Mouse (Mus musculus): ENCODE results near the gene Mre11a. TPM values are rescaled to one million over a fixed set of nuclear protein-coding genes. Genes with fewer than 3 reads are reported as not detected.

The Mre11a gene
- polyA plus RNA-seq, 1 experiment from 2014 or later, result 26.7 TPM

GRCm38 (mm10) chr9:14858170-14858706 is 73.8 kb downstream of the Mre11a start:
- Histone ChIP-seq H3K9ac (no peak overlapping the region), H3K27ac (no peak overlapping the region), H3K4me2 (no peak overlapping the region), H3K9me3 (replicated peaks) (no peaks in the 10 kb centered on the region), H3K36me3 (no peaks in the 10 kb centered on the region), H3K27me3 (replicated peaks) (peaks cover 68% of the 10 kb centered on the region), H3K4me3 (no peak overlapping the region), H3K4me1 (0 out of 2 replicates have a peak, but pooled peaks cover 4% of the 10 kb centered on the region)
- 41% methylated on average over 7 of the region's 7 CpGs for WGBS (ENCODE audit: insufficient replicate concordance)
- no peak for ATAC-seq

- 57% methylated on average over 3 of the region's 3 CpGs for WGBS (ENCODE audit: insufficient replicate concordance)
- H3K36me3 ChIP-seq, result no peaks in the 10 kb centered on the region
- ATAC-seq, result no peak
- no peak overlapping the region for H3K4me3 ChIP-seq
- no peak overlapping the region for H3K4me2 ChIP-seq
- H3K27me3 ChIP-seq (replicated peaks), result peaks cover 73% of the 10 kb centered on the region
- H3K27ac ChIP-seq, result no peak overlapping the region
- 0 out of 2 replicates have a peak, but pooled peaks cover 4% of the 10 kb centered on the region for H3K4me1 ChIP-seq
- H3K9me3 ChIP-seq (replicated peaks), result no peaks in the 10 kb centered on the region
- no peak overlapping the region for H3K9ac ChIP-seq
Observed at GRCm38 (mm10) chr9:14858782-14859181, 74.3 kb downstream of the Mre11a start.

DNA sequence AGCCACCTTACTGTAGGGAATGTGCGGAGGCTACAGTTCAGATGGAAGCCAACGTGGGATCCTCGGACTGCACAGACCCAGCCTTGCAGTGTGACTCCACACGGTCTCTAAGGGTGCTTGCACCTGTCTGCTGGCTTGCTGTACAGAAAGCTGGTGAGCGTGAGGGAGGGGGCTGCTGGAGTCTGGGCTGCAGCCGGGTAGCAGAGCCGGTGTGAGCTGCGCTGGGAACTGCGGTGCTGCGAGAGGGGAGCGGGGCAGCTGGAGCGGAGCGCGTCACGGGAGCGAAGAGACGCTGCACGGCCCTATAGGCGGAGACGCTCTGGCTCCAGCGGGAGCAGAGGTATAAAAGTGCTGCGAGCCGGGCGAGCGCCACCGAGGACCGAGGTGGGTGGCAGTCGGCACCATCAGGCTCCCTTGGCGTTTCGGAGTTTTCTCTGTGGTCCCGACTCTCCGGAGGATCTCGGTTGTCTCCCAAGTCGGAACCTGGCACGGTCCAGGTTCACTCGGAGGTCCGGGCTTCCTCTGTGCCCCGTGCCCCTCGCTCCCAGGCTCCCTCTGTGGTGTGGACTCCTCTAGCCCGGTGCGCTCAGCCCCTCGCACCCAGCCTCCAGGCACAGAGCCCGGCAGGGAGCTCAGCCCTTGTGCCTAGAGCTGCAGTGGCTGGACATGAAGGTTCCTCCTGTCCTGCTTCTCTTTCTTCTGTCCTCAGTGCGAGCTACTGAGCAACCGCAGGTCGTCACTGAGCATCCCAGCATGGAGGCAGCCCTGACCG is 75.6 kb downstream of the Mre11a start, which contains the start of gene Gpr83:
Gene Gpr83, plus strand, starts transcription at position 343 of the 772 bp plus-strand sequence.
- Histone ChIP-seq H3K9me3 (replicated peaks) (no peaks in the 10 kb centered on the region), H3K27me3 (replicated peaks) (peaks cover 79% of the 10 kb centered on the region), H3K36me3 (no peaks in the 10 kb centered on the region), H3K4me3 (peak within 1 kb of the TSS; percentile 32), H3K27ac (no peak within 1 kb of the TSS), H3K4me2 (peak within 1 kb of the TSS; percentile 57), H3K4me1 (0 out of 2 replicates have a peak, but pooled peaks cover 4% of the 10 kb centered on the region), H3K9ac (no peak within 1 kb of the TSS)
- WGBS (ENCODE audit: insufficient replicate concordance), result 5% methylated on average over 47 of the region's 47 CpGs
- no peak for ATAC-seq

- H3K9ac ChIP-seq, result no peak overlapping the region
- H3K4me3 ChIP-seq, result no peak overlapping the region
- H3K36me3 ChIP-seq, result no peaks in the 10 kb centered on the region
- H3K4me2 ChIP-seq, result no peak overlapping the region
- H3K9me3 ChIP-seq (replicated peaks), result no peaks in the 10 kb centered on the region
- no peak for ATAC-seq
- 0 out of 2 replicates have a peak, but pooled peaks cover 4% of the 10 kb centered on the region for H3K4me1 ChIP-seq
- WGBS (ENCODE audit: insufficient replicate concordance), result 74% methylated on average over 3 of the region's 3 CpGs
- peaks cover 62% of the 10 kb centered on the region for H3K27me3 ChIP-seq (replicated peaks)
- H3K27ac ChIP-seq, result no peak overlapping the region
Observed at GRCm38 (mm10) chr9:14863126-14863525, 78.7 kb downstream of the Mre11a start.

GRCm38 (mm10) chr9:14864726-14865125 is 80.3 kb downstream of the Mre11a start:
- H3K4me2 ChIP-seq, result no peak overlapping the region
- ATAC-seq, result no peak
- no peak overlapping the region for H3K27ac ChIP-seq
- H3K27me3 ChIP-seq (replicated peaks), result peaks cover 46% of the 10 kb centered on the region
- no peak overlapping the region for H3K4me3 ChIP-seq
- H3K36me3 ChIP-seq, result no peaks in the 10 kb centered on the region
- H3K9me3 ChIP-seq (replicated peaks), result no peaks in the 10 kb centered on the region
- WGBS (ENCODE audit: insufficient replicate concordance), result 70% methylated on average over 9 of the region's 9 CpGs
- H3K9ac ChIP-seq, result no peak overlapping the region
- H3K4me1 ChIP-seq, result 0 out of 2 replicates have a peak, but pooled peaks cover 3% of the 10 kb centered on the region

- Histone ChIP-seq H3K9me3 (replicated peaks) (no peaks in the 10 kb centered on the region), H3K4me2 (no peak overlapping the region)
Observed at GRCm38 (mm10) chr9:14866957-14867356, 82.5 kb downstream of the Mre11a start.

DNA sequence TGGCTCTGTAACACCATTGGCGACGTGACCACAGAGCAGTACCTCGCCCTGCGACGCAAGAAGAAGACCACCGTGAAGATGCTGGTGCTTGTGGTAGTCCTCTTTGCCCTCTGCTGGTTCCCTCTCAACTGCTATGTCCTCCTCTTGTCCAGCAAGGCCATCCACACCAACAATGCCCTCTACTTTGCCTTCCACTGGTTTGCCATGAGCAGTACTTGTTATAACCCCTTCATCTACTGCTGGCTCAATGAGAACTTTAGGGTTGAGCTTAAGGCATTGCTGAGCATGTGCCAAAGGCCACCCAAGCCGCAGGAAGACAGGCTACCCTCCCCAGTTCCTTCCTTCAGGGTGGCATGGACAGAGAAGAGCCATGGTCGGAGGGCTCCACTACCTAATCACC is 83.9 kb downstream of the Mre11a start:
- Histone ChIP-seq H3K9me3 (replicated peaks) (no peaks in the 10 kb centered on the region), H3K36me3 (no peaks in the 10 kb centered on the region), H3K27ac (no peak overlapping the region), H3K4me3 (no peak overlapping the region), H3K9ac (no peak overlapping the region), H3K4me1 (no peaks in the 10 kb centered on the region), H3K4me2 (no peak overlapping the region), H3K27me3 (replicated peaks) (peaks cover 10% of the 10 kb centered on the region)
- no peak for ATAC-seq
- WGBS (ENCODE audit: insufficient replicate concordance), result 75% methylated on average over 8 of the region's 8 CpGs

More at GRCm38 (mm10) chr9:14866957-14867356, 82.5 kb downstream of the Mre11a start:
- Histone ChIP-seq H3K4me3 (no peak overlapping the region), H3K4me1 (no peaks in the 10 kb centered on the region), H3K27ac (no peak overlapping the region), H3K9ac (no peak overlapping the region), H3K36me3 (no peaks in the 10 kb centered on the region), H3K27me3 (replicated peaks) (peaks cover 23% of the 10 kb centered on the region)
- WGBS (ENCODE audit: insufficient replicate concordance), result 24% methylated on average over 7 of the region's 7 CpGs
- ATAC-seq, result no peak

- H3K9me3 ChIP-seq (replicated peaks), result no peaks in the 10 kb centered on the region
Observed at GRCm38 (mm10) chr9:14870377-14870776, 85.9 kb downstream of the Mre11a start.

GRCm38 (mm10) chr9:14870802-14871201 is 86.3 kb downstream of the Mre11a start:
- H3K9ac ChIP-seq, result no peak overlapping the region
- no peaks in the 10 kb centered on the region for H3K36me3 ChIP-seq
- H3K27ac ChIP-seq, result no peak overlapping the region
- ATAC-seq, result no peak
- H3K27me3 ChIP-seq (replicated peaks), result no peaks in the 10 kb centered on the region; the same call in 1 of the 2 replicates
- H3K4me3 ChIP-seq, result no peak overlapping the region
- no peaks in the 10 kb centered on the region for H3K9me3 ChIP-seq (replicated peaks)
- 82% methylated on average over 10 of the region's 10 CpGs for WGBS (ENCODE audit: insufficient replicate concordance)
- H3K4me1 ChIP-seq, result no peaks in the 10 kb centered on the region
- H3K4me2 ChIP-seq, result no peak overlapping the region

More at GRCm38 (mm10) chr9:14870377-14870776, 85.9 kb downstream of the Mre11a start:
- Histone ChIP-seq H3K4me3 (no peak overlapping the region), H3K9ac (no peak overlapping the region), H3K4me1 (no peaks in the 10 kb centered on the region), H3K36me3 (no peaks in the 10 kb centered on the region), H3K27me3 (replicated peaks) (no peaks in the 10 kb centered on the region; the same call in 1 of the 2 replicates), H3K4me2 (no peak overlapping the region), H3K27ac (no peak overlapping the region)
- ATAC-seq, result no peak
- WGBS (ENCODE audit: insufficient replicate concordance), result 80% methylated on average over 2 of the region's 2 CpGs

GRCm38 (mm10) chr9:14871536-14871935 is 87.1 kb downstream of the Mre11a start:
- H3K4me1 ChIP-seq, result no peaks in the 10 kb centered on the region
- H3K9ac ChIP-seq, result no peak overlapping the region
- no peak overlapping the region for H3K4me2 ChIP-seq
- H3K27ac ChIP-seq, result no peak overlapping the region
- peaks cover 4% of the 10 kb centered on the region; the same call in 1 of the 2 replicates for H3K27me3 ChIP-seq (replicated peaks)
- 67% methylated on average over 3 of the region's 3 CpGs for WGBS (ENCODE audit: insufficient replicate concordance)
- H3K4me3 ChIP-seq, result no peak overlapping the region
- H3K36me3 ChIP-seq, result no peaks in the 10 kb centered on the region
- no peaks in the 10 kb centered on the region for H3K9me3 ChIP-seq (replicated peaks)
- ATAC-seq, result no peak

GRCm38 (mm10) chr9:14872181-14872930 is 87.9 kb downstream of the Mre11a start:
- peaks cover 4% of the 10 kb centered on the region; the same call in 1 of the 2 replicates for H3K27me3 ChIP-seq (replicated peaks)
- no peak overlapping the region for H3K27ac ChIP-seq
- WGBS (ENCODE audit: insufficient replicate concordance), result 46% methylated on average over 17 of the region's 17 CpGs
- no peak overlapping the region for H3K4me3 ChIP-seq
- no peaks in the 10 kb centered on the region for H3K36me3 ChIP-seq
- no peaks in the 10 kb centered on the region for H3K9me3 ChIP-seq (replicated peaks)
- no peak overlapping the region for H3K4me2 ChIP-seq
- no peaks in the 10 kb centered on the region for H3K4me1 ChIP-seq
- H3K9ac ChIP-seq, result no peak overlapping the region
- ATAC-seq, result no peak
